Mouse (Mus musculus): ENCODE results near the gene Inhbb. TPM values are rescaled to one million over a fixed set of nuclear protein-coding genes. Genes with fewer than 3 reads are reported as not detected.

The Inhbb gene
- polyA plus RNA-seq, 1 experiment from 2014 or later, result 0.32 TPM

- H3K27me3 ChIP-seq (ENCODE audit: control insufficient read depth, insufficient read depth, low read length), result no peaks in the 10 kb centered on the region
- H3K4me2 ChIP-seq (replicated peaks; ENCODE audit: low read depth, low read length), result no peak overlapping the region
- no peaks in the 10 kb centered on the region for H3K4me1 ChIP-seq (replicated peaks; ENCODE audit: control insufficient read depth, insufficient read depth, low read length)
- DNase-seq (ENCODE audit: low spot score) (no peak), ATAC-seq (ENCODE audit: low FRiP score) (no peak)
- no peak overlapping the region for H3K27ac ChIP-seq (ENCODE audit: low read depth, low read length)
- H3K4me3 ChIP-seq (ENCODE audit: low read depth, low read length), result no peak overlapping the region
- H3K9me3 ChIP-seq (ENCODE audit: control insufficient read depth, low read length), result no peaks in the 10 kb centered on the region
- WGBS, result 71% methylated on average over 5 of the region's 5 CpGs
- no peaks in the 10 kb centered on the region for H3K36me3 ChIP-seq (ENCODE audit: control insufficient read depth, insufficient read depth, low read length)
- no peak overlapping the region for H3K9ac ChIP-seq (ENCODE audit: low read depth, low read length)
These were observed 46.7 kb downstream of the Inhbb start for GRCm38 (mm10) chr1:119375376-119375775.

GRCm38 (mm10) chr1:119367546-119367945 is 54.5 kb downstream of the Inhbb start:
- H3K27ac ChIP-seq (ENCODE audit: low read depth, low read length), result no peak overlapping the region
- H3K9ac ChIP-seq (ENCODE audit: low read depth, low read length), result no peak overlapping the region
- H3K9me3 ChIP-seq (ENCODE audit: control insufficient read depth, low read length), result no peaks in the 10 kb centered on the region
- H3K27me3 ChIP-seq (ENCODE audit: control insufficient read depth, insufficient read depth, low read length), result no peaks in the 10 kb centered on the region
- DNase-seq (ENCODE audit: low spot score) (no peak), ATAC-seq (ENCODE audit: low FRiP score) (no peak)
- no peak overlapping the region for H3K4me3 ChIP-seq (ENCODE audit: low read depth, low read length)
- no peaks in the 10 kb centered on the region for H3K36me3 ChIP-seq (ENCODE audit: control insufficient read depth, insufficient read depth, low read length)
- WGBS, result 73% methylated on average over 12 of the region's 12 CpGs
- no peak overlapping the region for H3K4me2 ChIP-seq (replicated peaks; ENCODE audit: low read depth, low read length)
- H3K4me1 ChIP-seq (replicated peaks; ENCODE audit: control insufficient read depth, insufficient read depth, low read length), result no peaks in the 10 kb centered on the region

GRCm38 (mm10) chr1:119366315-119366714 is 55.7 kb downstream of the Inhbb start:
- DNase-seq (ENCODE audit: low spot score) (no peak), ATAC-seq (ENCODE audit: low FRiP score) (no peak)
- Histone ChIP-seq H3K9me3 (ENCODE audit: control insufficient read depth, low read length) (no peaks in the 10 kb centered on the region), H3K27me3 (ENCODE audit: control insufficient read depth, insufficient read depth, low read length) (no peaks in the 10 kb centered on the region), H3K4me1 (replicated peaks; ENCODE audit: control insufficient read depth, insufficient read depth, low read length) (no peaks in the 10 kb centered on the region), H3K36me3 (ENCODE audit: control insufficient read depth, insufficient read depth, low read length) (no peaks in the 10 kb centered on the region), H3K4me2 (replicated peaks; ENCODE audit: low read depth, low read length) (no peak overlapping the region), H3K9ac (ENCODE audit: low read depth, low read length) (no peak overlapping the region), H3K27ac (ENCODE audit: low read depth, low read length) (no peak overlapping the region), H3K4me3 (ENCODE audit: low read depth, low read length) (no peak overlapping the region)
- 83% methylated on average over 6 of the region's 6 CpGs for WGBS

Other genes with a start within 250 kb of the Inhbb start
- 70.5 and 75.3 TPM in 2 replicates for gene Ralb, start 82.5 kb upstream of the Inhbb start, polyA plus RNA-seq (2014; fragmentation: Nextera tagmentation; extraction: Ambion mirVana)
- gene Tmem185b, start 103.9 kb upstream of the Inhbb start, polyA plus RNA-seq (2014; fragmentation: Nextera tagmentation; extraction: Ambion mirVana), result 19.7 and 23.3 TPM in 2 replicates
- gene Epb41l5, start 226.8 kb upstream of the Inhbb start, polyA plus RNA-seq (2014; fragmentation: Nextera tagmentation; extraction: Ambion mirVana), result 32.9 and 37.9 TPM in 2 replicates